Mouse (Mus musculus) forebrain, embryonic 14.5 days (tissue): ENCODE data around the gene Entpd6. TPM values are rescaled to one million over a fixed set of nuclear protein-coding genes. Genes with fewer than 3 reads are reported as not detected.

ENCODE experiments used
- polyA plus RNA-seq: library from polyadenylated mRNA; unstranded; fragments of >200 nt; fragmentation: Nextera tagmentation; extraction: Ambion mirVana; gene quantifications from 2 replicates; pipeline ENCODE4 v1.2.1, GENCODE M21; 2014

Entpd6 gene
- polyA plus RNA-seq, 1 experiment from 2014 or later = 32.6 TPM

Other genes with a start within 250 kb of the Entpd6 start
- gene Cst7, start 178.6 kb upstream of the Entpd6 start, polyA plus RNA-seq = 0.30 TPM in 1 of 2 replicates, not detected in the other
- 42.8 and 45.9 TPM in 2 replicates for gene Apmap, start 140.5 kb upstream of the Entpd6 start, polyA plus RNA-seq
- gene Acss1, start 80.5 kb upstream of the Entpd6 start, polyA plus RNA-seq = 18.4 and 18.8 TPM in 2 replicates
- 0.04 TPM in 1 of 2 replicates, not detected in the other for gene Vsx1, start 59.7 kb upstream of the Entpd6 start, polyA plus RNA-seq
- 50.7 and 57.9 TPM in 2 replicates for gene Pygb, start 37.7 kb downstream of the Entpd6 start, polyA plus RNA-seq
- gene Abhd12, start 155.7 kb downstream of the Entpd6 start, polyA plus RNA-seq = 89.8 and 100 TPM in 2 replicates
- 36.8 and 50.3 TPM in 2 replicates for gene Gins1, start 156.4 kb downstream of the Entpd6 start, polyA plus RNA-seq